Mouse (Mus musculus) kidney, postnatal 36 days (tissue): Measurements from ENCODE around the gene Myo15b.

ENCODE experiments used
- DNase-seq, 2 experiments: peaks; one replicate each; pipeline ENCODE4 v3.0.0; 2021 to 2022; ENCODE audit warnings: mixed read lengths in 2 of 2

The Myo15b gene

GRCm38 (mm10) chr11:115858354-115858753, at the start of gene Myo15b:
Myo15b (plus strand) TSS chr11:115858406.
- DNase-seq, result no peak

- peak; percentile 59 to 71 for DNase-seq
These were observed 49.4 kb upstream of the Myo15b start for GRCm38 (mm10) chr11:115808696-115809310.

- DNase-seq, result peak; percentile 74 to 83
These were observed 48.9 kb upstream of the Myo15b start for GRCm38 (mm10) chr11:115809311-115809781.

- peak; percentile 86 to 90 for DNase-seq
These were observed 47.8 kb upstream of the Myo15b start for GRCm38 (mm10) chr11:115810377-115810776.

- DNase-seq, result no peak
These were observed 46.7 kb upstream of the Myo15b start for GRCm38 (mm10) chr11:115811381-115812093.

GRCm38 (mm10) chr11:115812095-115812494, 46.1 kb upstream of the Myo15b start:
- peak; percentile 75 to 80 for DNase-seq

DNA sequence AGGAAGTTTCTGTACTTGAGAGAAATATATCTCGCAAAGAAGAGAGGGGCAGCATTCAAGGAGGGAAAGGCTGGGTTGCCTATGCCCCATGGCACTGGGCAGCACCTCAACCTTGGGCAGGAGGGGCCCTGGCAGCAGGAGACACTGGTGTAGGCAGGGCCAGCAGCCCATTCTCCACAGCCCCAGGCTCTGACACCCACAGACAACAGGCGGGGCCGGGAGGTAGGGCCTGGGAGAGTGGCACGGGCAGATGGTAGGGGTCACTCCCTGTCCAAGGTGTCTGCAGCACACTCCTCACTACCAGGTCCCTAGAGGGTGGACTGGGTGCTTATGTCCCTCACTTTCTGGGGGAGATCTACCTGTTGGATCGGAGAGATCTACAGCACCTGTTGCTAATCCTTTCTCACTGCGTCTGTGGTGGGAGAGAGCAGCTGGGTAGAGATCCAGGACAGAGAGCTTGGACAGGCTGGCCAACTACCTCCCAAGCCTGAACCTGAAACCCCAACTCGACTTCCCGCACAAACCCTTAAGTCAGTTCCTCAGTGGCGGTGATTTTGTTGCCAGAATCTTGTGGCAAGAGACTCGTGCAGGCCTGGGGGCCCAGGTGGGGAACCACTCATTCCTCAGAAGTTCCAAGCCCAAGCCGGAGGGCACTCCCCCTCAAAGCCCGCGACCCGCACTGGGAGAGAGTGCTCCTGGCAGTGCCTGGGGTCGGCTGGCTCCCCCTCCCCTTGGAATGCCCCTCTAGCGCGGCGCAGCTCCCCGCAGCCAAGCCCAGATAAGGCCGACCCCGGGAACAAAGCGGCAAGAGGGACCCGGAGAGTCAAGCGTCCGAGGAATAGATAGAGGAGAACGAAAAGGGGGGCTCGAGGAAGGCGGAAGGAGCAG, 45.4 kb upstream of the Myo15b start:
- peak; percentile 41 to 60 for DNase-seq

DNA sequence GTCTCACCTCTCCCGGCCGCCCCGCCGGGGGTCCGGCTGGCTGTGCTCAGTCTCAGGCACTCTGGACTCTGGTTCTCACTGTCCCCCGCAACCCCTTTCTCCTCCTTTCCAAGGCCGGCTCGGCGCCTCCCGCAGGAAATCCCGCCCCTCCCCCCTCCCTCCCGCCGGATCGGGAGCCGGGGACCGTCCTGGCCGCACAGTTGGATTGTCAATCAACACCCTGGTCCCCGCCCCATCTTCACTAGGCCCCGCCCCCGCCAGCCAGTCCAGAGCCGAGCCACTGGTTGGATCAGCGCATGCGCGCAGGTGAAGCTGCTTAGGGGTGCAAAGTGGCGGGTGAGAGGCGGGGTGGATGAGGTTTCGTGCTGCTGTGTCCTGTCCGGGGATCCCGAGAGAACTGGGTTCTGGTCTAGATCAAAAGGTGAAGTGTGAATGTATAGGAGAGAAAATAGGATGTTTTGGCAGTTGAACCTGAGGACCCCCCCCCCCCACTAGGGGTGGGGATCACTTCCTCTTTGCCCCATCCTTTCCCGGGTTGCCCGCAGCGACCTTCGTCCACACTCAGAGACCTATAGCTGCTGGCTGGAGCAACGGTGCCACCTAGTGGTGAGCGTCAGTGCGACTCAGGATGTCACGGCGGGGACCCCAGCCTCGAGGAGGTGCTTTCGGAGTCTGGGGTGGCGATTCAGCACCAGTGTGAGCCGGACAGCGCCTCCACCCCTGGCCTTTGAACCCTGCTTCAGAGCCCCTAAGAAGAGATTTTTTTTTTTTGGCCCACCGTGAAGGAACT, 44.5 kb upstream of the Myo15b start, which contains the start of gene Caskin2:
TSS of gene Caskin2 (minus strand) at position 133 of the 790 bp plus-strand sequence.
- peak; percentile 97 to 99 for DNase-seq

DNA sequence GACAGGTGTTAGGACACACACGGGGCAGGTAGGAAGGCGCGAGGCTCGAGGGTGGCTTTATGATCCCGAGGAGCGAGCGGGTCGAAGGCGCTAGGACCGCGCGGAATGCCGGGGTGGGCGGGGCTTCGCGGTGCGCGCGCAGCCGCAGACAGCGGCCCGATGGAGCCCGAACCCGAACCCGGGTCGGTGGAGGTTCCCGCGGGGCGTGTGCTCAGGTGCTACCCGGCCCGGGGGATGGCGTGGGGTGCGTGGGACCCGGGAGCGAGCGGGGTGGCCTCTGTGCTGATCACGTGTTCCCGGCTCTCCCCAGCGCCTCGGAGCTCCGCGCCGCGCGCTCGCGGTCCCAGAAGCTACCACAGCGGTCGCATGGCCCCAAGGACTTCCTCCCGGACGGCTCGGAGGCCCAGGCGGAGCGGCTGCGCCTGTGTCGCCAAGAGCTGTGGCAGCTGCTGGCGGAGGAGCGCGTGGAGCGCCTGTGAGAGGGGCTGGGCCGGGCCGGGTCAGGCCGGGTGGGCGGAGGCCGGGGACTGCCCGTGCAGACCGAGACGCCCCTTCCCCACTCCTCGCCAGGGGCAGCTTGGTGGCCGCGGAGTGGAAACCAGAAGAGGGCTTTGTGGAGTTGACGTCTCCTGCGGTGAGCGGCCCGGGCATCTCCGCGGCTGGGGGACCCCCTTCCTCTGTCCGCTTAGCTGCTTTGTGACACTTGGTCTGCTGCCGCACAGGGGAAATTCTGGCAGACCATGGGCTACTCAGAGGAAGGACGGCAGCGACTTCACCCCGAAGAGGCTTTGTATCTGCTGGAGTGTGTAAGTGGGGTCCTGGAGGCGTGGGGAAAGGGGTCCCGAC, 43.4 kb upstream of the Myo15b start, which contains the start of gene Tsen54:
TSS of gene Tsen54 (plus strand) at position 120 of the 846 bp plus-strand sequence.
- DNase-seq, result peak; percentile 89 to 96

DNA sequence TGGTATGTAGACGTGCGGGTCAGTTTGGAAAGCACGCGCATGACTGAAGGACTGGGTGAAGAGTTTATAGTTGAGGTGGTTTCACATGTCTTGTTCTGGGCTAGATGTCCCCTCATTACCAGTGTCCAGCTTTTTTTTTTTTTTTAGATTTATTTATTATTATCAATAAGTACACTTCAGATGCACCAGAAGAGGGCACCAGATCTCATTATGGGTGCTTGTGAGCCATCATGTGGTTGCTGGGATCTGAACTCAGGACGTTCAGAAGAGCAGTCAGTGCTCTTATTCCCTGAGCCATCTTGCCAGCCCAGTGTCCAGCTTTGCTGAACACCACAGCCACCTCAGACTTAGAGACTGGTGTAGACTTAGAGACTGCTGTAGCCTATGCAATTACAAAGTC, 40.9 kb upstream of the Myo15b start:
- no peak for DNase-seq

DNA sequence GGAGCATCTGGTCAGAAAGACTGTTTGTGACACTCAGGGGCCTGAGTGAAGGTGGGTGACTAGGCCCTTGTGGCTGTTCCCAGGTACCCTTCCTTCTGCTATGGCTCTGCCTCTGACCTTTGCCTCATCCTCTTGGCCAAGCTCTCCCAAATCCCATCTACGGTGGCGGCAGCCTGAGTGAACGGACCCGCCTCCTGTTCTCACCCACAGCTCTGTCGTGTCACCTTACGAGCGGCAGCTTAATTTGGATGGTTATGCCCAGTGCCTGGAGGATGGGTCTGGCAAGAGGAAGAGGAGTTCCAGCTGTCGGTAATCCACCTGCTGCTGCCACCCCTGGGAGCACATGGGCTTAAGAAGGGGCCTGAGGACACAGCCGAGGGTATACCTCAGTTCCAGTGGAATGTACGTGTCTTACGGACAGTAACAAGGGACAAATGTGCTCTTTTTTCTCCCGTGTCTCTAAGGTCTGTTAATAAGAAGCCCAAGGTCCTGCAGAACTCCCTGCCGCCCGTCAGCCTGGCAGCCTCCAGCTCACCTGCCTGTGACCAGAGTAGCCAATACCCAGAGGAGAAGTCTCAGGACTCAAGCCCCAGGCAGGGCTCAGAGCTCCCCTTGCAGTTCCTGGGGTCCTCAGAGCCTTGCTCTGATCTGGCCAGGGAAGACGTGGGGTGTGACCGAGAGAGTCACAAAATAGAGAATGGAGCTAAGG, 38.1 kb upstream of the Myo15b start:
- DNase-seq, result peak in 1 of 2 experiments; percentile 55

DNA sequence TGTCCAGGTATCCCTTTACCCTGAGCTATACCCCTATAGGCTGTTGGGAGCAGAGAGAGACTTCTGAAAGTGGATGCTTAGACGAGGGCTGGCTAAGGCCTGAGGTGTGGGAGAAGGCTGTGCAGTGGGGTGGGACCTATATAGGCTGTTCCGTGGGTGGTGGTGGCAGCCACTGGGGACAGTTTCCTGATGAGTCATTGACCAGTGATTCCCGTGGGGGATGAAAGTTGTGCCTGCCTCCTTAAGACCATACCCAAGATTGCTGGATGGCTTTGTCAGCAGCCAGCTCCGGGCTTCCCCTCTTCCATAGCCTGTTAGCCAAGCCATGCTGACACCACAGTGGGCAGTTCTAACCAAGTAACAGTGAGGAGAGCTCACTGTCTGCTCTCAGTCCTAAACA, 37.2 kb upstream of the Myo15b start:
- DNase-seq, result no peak

GRCm38 (mm10) chr11:115823774-115824740, 34.1 kb upstream of the Myo15b start, which contains the start of gene Llgl2:
Llgl2 (plus strand) TSS chr11:115824049.
- peak; percentile 96 to 98 for DNase-seq

DNA sequence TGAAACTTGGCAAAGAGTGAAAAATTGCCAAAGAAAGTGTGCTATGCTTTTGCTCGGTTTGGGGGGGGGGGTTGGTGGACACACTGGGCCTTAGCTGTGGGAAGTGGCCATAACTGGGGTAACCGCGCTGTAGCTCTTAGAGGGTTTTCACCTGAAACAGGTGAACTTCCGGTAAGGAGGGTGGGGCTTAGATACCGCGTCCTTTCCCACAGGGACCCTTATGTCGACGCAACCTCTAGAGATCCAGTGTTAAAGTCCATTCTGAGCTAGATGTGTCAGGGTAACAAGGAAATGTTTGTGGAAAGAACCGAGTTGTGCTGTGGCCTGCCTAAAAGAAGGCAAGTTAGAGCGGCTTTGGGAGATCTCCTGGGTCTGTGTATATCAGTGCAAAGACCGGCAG, 33.4 kb upstream of the Myo15b start:
- no peak for DNase-seq

GRCm38 (mm10) chr11:115826487-115826886, 31.7 kb upstream of the Myo15b start:
- no peak for DNase-seq

GRCm38 (mm10) chr11:115827624-115828023, 30.6 kb upstream of the Myo15b start:
- DNase-seq, result no peak

DNA sequence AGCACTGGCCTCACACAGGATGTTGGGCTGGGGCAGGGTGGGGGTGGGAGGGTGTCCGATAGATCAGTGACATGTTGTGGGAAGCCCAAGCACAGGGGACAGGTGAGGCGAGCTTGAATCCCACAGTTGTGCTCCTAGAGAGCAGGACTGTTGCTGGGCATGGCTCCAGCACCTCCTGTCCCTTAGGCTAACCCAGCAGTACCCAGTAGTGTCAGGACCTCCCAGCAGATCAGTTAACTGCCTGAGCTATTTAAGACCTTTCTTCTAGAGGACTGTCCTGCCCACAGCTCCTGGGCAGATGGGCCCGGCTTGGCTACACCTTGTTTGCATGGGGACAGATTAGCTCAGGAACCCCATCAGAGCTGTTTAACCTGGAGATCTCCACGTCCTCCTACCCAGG, 29.2 kb upstream of the Myo15b start:
- no peak for DNase-seq

- peak; percentile 71 to 81 for DNase-seq
These were observed 27.5 kb upstream of the Myo15b start for GRCm38 (mm10) chr11:115830550-115831325.
